In genomic region chr6:55038671-55039445, GRCm38 (mm10) we compare ENCODE assay signal across 8 mouse cellular contexts. TPM values are rescaled to one million over a fixed set of nuclear protein-coding genes. Genes with fewer than 3 reads are reported as not detected.
DNase-seq lines count a peak whose midpoint lies in the region; ATAC-seq lines count a peak whose summit lies in the region.

No protein-coding gene starts in this region.

- 3% methylated on average over 12 of the region's 12 CpGs for WGBS in heart, embryonic 11.5 days (ENCODE audit: insufficient replicate concordance)
- WGBS in hindbrain, embryonic 13.5 days: 3% methylated on average over 12 of the region's 12 CpGs
- WGBS in stomach, embryonic 14.5 days: 3% methylated on average over 12 of the region's 12 CpGs

- no peaks in the 10 kb centered on the region for H3K27me3 ChIP-seq in heart, embryonic 11.5 days (ENCODE audit: control insufficient read depth, insufficient read depth, low read length)
- H3K27me3 ChIP-seq in hindbrain, embryonic 13.5 days: peaks cover 9% of the 10 kb centered on the region; the same call in 1 of the 2 replicates
- H3K27me3 ChIP-seq in stomach, embryonic 14.5 days (ENCODE audit: control insufficient read depth, insufficient read depth, low read length): no peaks in the 10 kb centered on the region

- intact Hi-C loops in heart, postnatal 25 days (cut with DNase I): no loop called here

- DNase-seq in heart, postnatal 25 days (ENCODE audit: low spot score): no peak
- DNase-seq in ES-CJ7 (ENCODE audit: low read depth, low spot score): peak; percentile 43
- peak; percentile 62 for DNase-seq in embryo, embryonic 10 days (ENCODE audit: low spot score)
- DNase-seq in lung, postnatal 14 days: peak; percentile 17
- DNase-seq in right cerebral cortex, postnatal 36 days (ENCODE audit: low spot score in 2 of 2): no peak

- H3K36me3 ChIP-seq in heart, embryonic 11.5 days (ENCODE audit: control insufficient read depth, insufficient read depth, low read length): no peaks in the 10 kb centered on the region
- H3K36me3 ChIP-seq in hindbrain, embryonic 13.5 days: no peaks in the 10 kb centered on the region
- no peaks in the 10 kb centered on the region for H3K36me3 ChIP-seq in stomach, embryonic 14.5 days (ENCODE audit: control insufficient read depth, insufficient read depth, low read length)

- H3K27ac ChIP-seq in heart, embryonic 11.5 days (ENCODE audit: low read depth, low read length): peak overlapping the region; percentile 94
- peak overlapping the region; percentile 97 for H3K27ac ChIP-seq in hindbrain, embryonic 13.5 days
- H3K27ac ChIP-seq in stomach, embryonic 14.5 days (ENCODE audit: low read length): peak overlapping the region; percentile 88; the same call in 1 of the 2 replicates

- peaks cover 5% of the 10 kb centered on the region; the same call in 1 of the 2 replicates for H3K4me1 ChIP-seq in heart, embryonic 11.5 days (ENCODE audit: control insufficient read depth, insufficient read depth, low read length)
- peaks cover 28% of the 10 kb centered on the region for H3K4me1 ChIP-seq in hindbrain, embryonic 13.5 days (replicated peaks)
- H3K4me1 ChIP-seq in stomach, embryonic 14.5 days (ENCODE audit: control insufficient read depth, insufficient read depth, low read length): peaks cover 9% of the 10 kb centered on the region; the same call in 1 of the 2 replicates

- peak overlapping the region; percentile 79 for H3K4me2 ChIP-seq in heart, embryonic 11.5 days
- peak overlapping the region; percentile 83 for H3K4me2 ChIP-seq in hindbrain, embryonic 13.5 days
- H3K4me2 ChIP-seq in stomach, embryonic 14.5 days (replicated peaks; ENCODE audit: low read depth, low read length): peak overlapping the region; percentile 79

- peak overlapping the region; percentile 93 for H3K4me3 ChIP-seq in heart, embryonic 11.5 days (ENCODE audit: low read depth, low read length)
- peak overlapping the region; percentile 91 for H3K4me3 ChIP-seq in hindbrain, embryonic 13.5 days
- peak overlapping the region; percentile 95 for H3K4me3 ChIP-seq in stomach, embryonic 14.5 days (ENCODE audit: low read depth, low read length)

- H3K9ac ChIP-seq in heart, embryonic 11.5 days (ENCODE audit: low read depth, low read length): peak overlapping the region; percentile 93
- H3K9ac ChIP-seq in hindbrain, embryonic 13.5 days: peak overlapping the region; percentile 98
- H3K9ac ChIP-seq in stomach, embryonic 14.5 days (replicated peaks; ENCODE audit: low read depth, low read length): peak overlapping the region; percentile 92

- no peaks in the 10 kb centered on the region for H3K9me3 ChIP-seq in heart, embryonic 11.5 days (replicated peaks; ENCODE audit: control insufficient read depth, low read length)
- no peaks in the 10 kb centered on the region for H3K9me3 ChIP-seq in hindbrain, embryonic 13.5 days
- no peaks in the 10 kb centered on the region for H3K9me3 ChIP-seq in stomach, embryonic 14.5 days (ENCODE audit: control insufficient read depth, low read depth, low read length)

- no peak for ATAC-seq in heart, embryonic 11.5 days (replicated peaks; ENCODE audit: insufficient number of reproducible peaks, low FRiP score, low TSS enrichment)
- no peak; the same call in 1 of the 2 replicates for ATAC-seq in hindbrain, embryonic 13.5 days (ENCODE audit: low FRiP score)
- ATAC-seq in stomach, embryonic 14.5 days (ENCODE audit: insufficient number of reproducible peaks, insufficient read depth, low FRiP score, low read depth): no peak

RNA-seq across cellular contexts. Expression of gene Gars, which starts 1.1 kb away (rescaled TPM):
- 206 and 210 TPM in 2 replicates for polyA plus RNA-seq in heart, embryonic 11.5 days (2014; fragmentation: Nextera tagmentation; extraction: Ambion mirVana)
- 10 to 100 TPM; 57.5 to 61.3 TPM for total RNA-seq in heart, postnatal 25 days (2021)
- polyA plus RNA-seq in hindbrain, embryonic 13.5 days (2015; fragmentation: Nextera tagmentation; extraction: Ambion mirVana): 201 and 209 TPM in 2 replicates
- polyA plus RNA-seq in stomach, embryonic 14.5 days (2014; fragmentation: Nextera tagmentation; extraction: Ambion mirVana): 123 and 138 TPM in 2 replicates

RNA-seq across cellular contexts. Expression of gene Ggct, which starts 46.1 kb away (rescaled TPM):
- polyA plus RNA-seq in heart, embryonic 11.5 days (2014; fragmentation: Nextera tagmentation; extraction: Ambion mirVana): 6.0 and 6.3 TPM in 2 replicates
- 10 to 100 TPM; 21.8 to 26.1 TPM for total RNA-seq in heart, postnatal 25 days (2021)
- 14.8 and 15.3 TPM in 2 replicates for polyA plus RNA-seq in hindbrain, embryonic 13.5 days (2015; fragmentation: Nextera tagmentation; extraction: Ambion mirVana)
- 7.9 and 10.1 TPM in 2 replicates for polyA plus RNA-seq in stomach, embryonic 14.5 days (2014; fragmentation: Nextera tagmentation; extraction: Ambion mirVana)

Comparison
In these comparisons a context has a peak if more than half of its experiments do, and no peak if none do; other contexts are left out.
1. DNase-seq: peak in ES-CJ7 (single experiment), embryo, embryonic 10 days (single experiment) and lung, postnatal 14 days (single experiment); none in heart, postnatal 25 days (single experiment) and right cerebral cortex, postnatal 36 days (0 of 2).
2. Peak in every context shown above with its lines, with median percentiles within 50 percentile points of each other: H3K27ac ChIP-seq, H3K4me2 ChIP-seq, H3K4me3 ChIP-seq and H3K9ac ChIP-seq.